Mouse (Mus musculus) embryonic facial prominence, embryonic 11.5 days (tissue): ENCODE measurements around the gene Gm21764. TPM values are rescaled to one million over a fixed set of nuclear protein-coding genes. Genes with fewer than 3 reads are reported as not detected.
"Not testable (repeated sequence)": the region's sequence is repeated elsewhere in the genome, so short reads cannot be mapped to it uniquely, and the experiment has no call there.

Experiments
- ATAC-seq: fragments of 200-750 bp; cut with Nextera tagmentation; replicated peaks from 2 replicates; pipeline ENCODE4 v1.8.0; 2017; ENCODE audit warnings: low read depth; ENCODE audit not compliant: insufficient number of reproducible peaks, low FRiP score, low TSS enrichment
- DNase-seq: peaks from one replicate; pipeline ENCODE4 v3.0.0-alpha.2; 2015; ENCODE audit warnings: low spot score
- H3K27ac ChIP-seq: fragments of 300-500 bp; sonication (generic); replicated peaks from 2 replicates; pipeline ENCODE4 v1.5.1; 2014; ENCODE audit warnings: mild to moderate bottlenecking, low read depth, low read length, control low read depth
- H3K27me3 ChIP-seq: fragments of 300-500 bp; sonication (generic); 2 replicates; pipeline ENCODE4 v1.6.1; 2014; ENCODE audit warnings: mild to moderate bottlenecking, low read length, moderate library complexity, mixed read lengths; ENCODE audit not compliant: control insufficient read depth, insufficient read depth
- H3K36me3 ChIP-seq: fragments of 300-500 bp; sonication (generic); replicated peaks from 2 replicates; pipeline ENCODE4 v1.6.1; 2014; ENCODE audit warnings: low read depth, mild to moderate bottlenecking, low read length, moderate library complexity, mixed read lengths; ENCODE audit not compliant: control insufficient read depth, insufficient read depth
- H3K4me1 ChIP-seq: fragments of 300-500 bp; sonication (generic); 2 replicates; pipeline ENCODE4 v1.6.1; 2014; ENCODE audit warnings: low read length, mixed read lengths; ENCODE audit not compliant: control insufficient read depth, insufficient read depth
- H3K4me2 ChIP-seq: fragments of 300-500 bp; sonication (generic); 2 replicates; pipeline ENCODE4 v1.6.1; 2014; ENCODE audit warnings: low read depth, mild to moderate bottlenecking, control low read depth, low read length, moderate library complexity
- H3K4me3 ChIP-seq: fragments of 300-500 bp; sonication (generic); 2 replicates; pipeline ENCODE4 v1.5.1; 2014; ENCODE audit warnings: low read depth, low read length, control low read depth
- H3K9ac ChIP-seq: fragments of 300-500 bp; sonication (generic); replicated peaks from 2 replicates; pipeline ENCODE4 v1.6.1; 2014; ENCODE audit warnings: mild to moderate bottlenecking, control low read depth, low read length
- H3K9me3 ChIP-seq: fragments of 300-500 bp; sonication (generic); replicated peaks from 2 replicates; pipeline ENCODE4 v1.6.1; 2016; ENCODE audit warnings: mild to moderate bottlenecking, low read length, inconsistent platforms, mixed read lengths; ENCODE audit not compliant: control insufficient read depth
- WGBS: fragments of 180-500 bp; shearing (Covaris S2); extraction: QIAGEN DNeasy Blood & Tissue Kit; methylation state at CpG from one replicate; pipeline ENCODE4 v1.1.7; 2014; 5-methylcytosine and 5-hydroxymethylcytosine counted together
- polyA plus RNA-seq: library from polyadenylated mRNA; unstranded; fragments of >200 nt; fragmentation: Nextera tagmentation; extraction: Ambion mirVana; gene quantifications from 2 replicates; pipeline ENCODE4 v1.2.1, GENCODE M21; 2014

The Gm21764 gene
- polyA plus RNA-seq = not detected in 2 replicates

- no CpG with 5 or more reads among the region's 3 CpGs for WGBS
- H3K27me3 ChIP-seq, DNase-seq, H3K4me3 ChIP-seq, H3K9ac ChIP-seq, ATAC-seq, H3K27ac ChIP-seq, H3K36me3 ChIP-seq, H3K4me1 ChIP-seq, H3K4me2 ChIP-seq, H3K9me3 ChIP-seq: not testable (repeated sequence)
Measured at GRCm38 (mm10) chrY:18061712-18062111, at the start of gene Gm21764. Gm21764 (minus strand) TSS chrY:18061812.

GRCm38 (mm10) chrY:18088816-18089215 lies 27.2 kb upstream of the Gm21764 start, which contains the start of gene Ssty1:
Ssty1 (plus strand) TSS chrY:18089116.
- not testable (repeated sequence) for H3K9me3 ChIP-seq, H3K4me3 ChIP-seq, DNase-seq, H3K4me1 ChIP-seq, H3K9ac ChIP-seq, H3K36me3 ChIP-seq, H3K27me3 ChIP-seq, ATAC-seq, H3K27ac ChIP-seq, H3K4me2 ChIP-seq

Other genes with a start within 250 kb of the Gm21764 start
- not detected in 2 replicates for gene Gm21904, start 215.5 kb downstream of the Gm21764 start, polyA plus RNA-seq
- gene Gm20772, start 187.1 kb downstream of the Gm21764 start, polyA plus RNA-seq = not detected in 2 replicates
- not detected in 2 replicates for gene Gm20831, start 187.1 kb downstream of the Gm21764 start, polyA plus RNA-seq
- not detected in 2 replicates for gene Srsy, start 124.5 kb downstream of the Gm21764 start, polyA plus RNA-seq
- gene Ssty1, start 27.3 kb upstream of the Gm21764 start, polyA plus RNA-seq = not detected in 2 replicates